Mouse (Mus musculus): ENCODE results near the gene 6030452D12Rik.

- TF ChIP-seq CTCF (IDR thresholded peaks at IDR 0.05; ENCODE audit: low read depth) (no peak), EP300 (IDR thresholded peaks at IDR 0.05; ENCODE audit: low read depth) (no peak)
Measured at GRCm38 (mm10) chr8:106451301-106452085, 48.8 kb upstream of the 6030452D12Rik start.
